Mouse (Mus musculus) intestine, embryonic 16.5 days (tissue): ENCODE results near the gene Gm42957. TPM values are rescaled to one million over a fixed set of nuclear protein-coding genes. Genes with fewer than 3 reads are reported as not detected.
"Not testable (repeated sequence)": the region's sequence is repeated elsewhere in the genome, so short reads cannot be mapped to it uniquely, and the experiment has no call there.

Source experiments
- ATAC-seq: fragments of 200-750 bp; cut with Nextera tagmentation; 2 replicates; pipeline ENCODE4 v1.8.0; 2017; ENCODE audit warnings: moderate TSS enrichment, moderate library complexity
- H3K27ac ChIP-seq: fragments of 300-500 bp; sonication (generic); 2 replicates; pipeline ENCODE4 v1.5.1; 2014; ENCODE audit warnings: mild to moderate bottlenecking, low read length
- H3K27me3 ChIP-seq: fragments of 300-500 bp; sonication (generic); replicated peaks from 2 replicates; pipeline ENCODE4 v1.6.1; 2014; ENCODE audit warnings: low read length, control low read depth, mixed read lengths; ENCODE audit not compliant: control insufficient read depth, insufficient read depth
- H3K36me3 ChIP-seq: fragments of 300-500 bp; sonication (generic); 2 replicates; pipeline ENCODE4 v1.6.1; 2014; ENCODE audit warnings: low read length, control low read depth; ENCODE audit not compliant: control insufficient read depth, insufficient read depth
- H3K4me1 ChIP-seq: fragments of 300-500 bp; sonication (generic); 2 replicates; pipeline ENCODE4 v1.6.1; 2014; ENCODE audit warnings: low read length, control low read depth, mixed read lengths; ENCODE audit not compliant: control insufficient read depth, insufficient read depth
- H3K4me2 ChIP-seq: fragments of 300-500 bp; sonication (generic); 2 replicates; pipeline ENCODE4 v1.6.1; 2014; ENCODE audit warnings: low read depth, low read length, control low read depth
- H3K4me3 ChIP-seq: fragments of 300-500 bp; sonication (generic); 2 replicates; pipeline ENCODE4 v1.5.1; 2014; ENCODE audit warnings: mild to moderate bottlenecking, low read length
- H3K9ac ChIP-seq: fragments of 300-500 bp; sonication (generic); 2 replicates; pipeline ENCODE4 v1.6.1; 2014; ENCODE audit warnings: low read depth, low read length
- H3K9me3 ChIP-seq: fragments of 300-500 bp; sonication (generic); 2 replicates; pipeline ENCODE4 v1.6.1; 2016; ENCODE audit warnings: low read length, control low read depth; ENCODE audit not compliant: control insufficient read depth
- WGBS: fragments of 180-500 bp; shearing (Covaris S2); extraction: QIAGEN DNeasy Blood & Tissue Kit; methylation state at CpG from one replicate; pipeline ENCODE4 v1.1.7; 2014; 5-methylcytosine and 5-hydroxymethylcytosine counted together
- polyA plus RNA-seq: library from polyadenylated mRNA; unstranded; fragments of >200 nt; fragmentation: Nextera tagmentation; extraction: Ambion mirVana; gene quantifications from 2 replicates; pipeline ENCODE4 v1.2.1, GENCODE M21; 2015

Gene Gm42957
- polyA plus RNA-seq, 1 experiment from 2014 or later = 0.11 TPM

- Histone ChIP-seq H3K36me3 (no peaks in the 10 kb centered on the region), H3K4me3 (no peak overlapping the region), H3K9me3 (no peaks in the 10 kb centered on the region), H3K9ac (no peak overlapping the region), H3K27ac (no peak overlapping the region), H3K27me3 (peaks cover 4% of the 10 kb centered on the region; the same call in 1 of the 2 replicates), H3K4me1 (peaks cover 8% of the 10 kb centered on the region), H3K4me2 (no peak overlapping the region)
- 31% methylated on average over 5 of the region's 5 CpGs for WGBS
- peak; percentile 84 for ATAC-seq
These were observed 43.9 kb downstream of the Gm42957 start for GRCm38 (mm10) chr3:96679159-96679674.

DNA sequence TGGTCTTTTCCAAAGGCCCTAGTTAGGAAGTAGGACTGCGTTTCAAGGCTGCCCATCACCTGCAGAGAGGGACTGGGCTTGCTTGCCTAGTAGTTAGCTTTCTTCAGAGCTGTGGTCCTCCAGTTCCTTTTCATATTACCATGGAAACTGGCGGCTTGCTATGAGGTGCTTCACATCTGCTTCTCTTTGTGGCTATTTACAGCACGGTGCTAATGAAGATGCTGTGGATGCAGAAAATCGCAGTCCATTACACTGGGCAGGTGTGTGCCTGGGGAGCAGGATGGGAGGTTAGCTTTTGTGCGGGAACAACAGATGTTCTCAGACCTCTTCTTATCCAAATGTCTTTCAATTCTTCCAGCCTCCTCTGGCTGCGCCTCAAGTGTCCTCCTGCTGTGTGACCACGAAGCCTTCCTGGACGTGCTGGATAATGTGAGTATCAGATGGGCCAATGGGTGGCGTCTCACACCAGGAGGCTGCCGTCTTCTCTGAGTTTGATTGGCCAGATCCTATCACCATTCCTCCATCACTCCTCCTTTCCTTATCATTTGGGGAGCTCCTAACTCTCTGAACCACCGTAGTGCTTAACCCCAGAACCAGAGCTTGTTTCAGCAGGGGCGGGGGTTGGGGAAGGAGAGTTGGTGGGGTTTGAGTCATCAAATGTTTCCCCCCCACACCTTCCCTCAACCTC lies 45.1 kb downstream of the Gm42957 start:
- no peak overlapping the region for H3K9ac ChIP-seq
- no peak overlapping the region for H3K4me2 ChIP-seq
- no peaks in the 10 kb centered on the region for H3K36me3 ChIP-seq
- WGBS = 41% methylated on average over 12 of the region's 12 CpGs
- no peak for ATAC-seq
- no peak overlapping the region for H3K27ac ChIP-seq
- H3K4me3 ChIP-seq = no peak overlapping the region
- H3K9me3 ChIP-seq = no peaks in the 10 kb centered on the region
- peaks cover 4% of the 10 kb centered on the region; the same call in 1 of the 2 replicates for H3K27me3 ChIP-seq
- peaks cover 12% of the 10 kb centered on the region for H3K4me1 ChIP-seq

GRCm38 (mm10) chr3:96683496-96683895 lies 48.2 kb downstream of the Gm42957 start:
- no peak overlapping the region for H3K4me2 ChIP-seq
- no peak overlapping the region for H3K9ac ChIP-seq
- no peaks in the 10 kb centered on the region for H3K9me3 ChIP-seq
- H3K4me1 ChIP-seq = peaks cover 9% of the 10 kb centered on the region
- ATAC-seq = no peak
- WGBS = 90% methylated on average over 3 of the region's 3 CpGs
- no peak overlapping the region for H3K27ac ChIP-seq
- H3K36me3 ChIP-seq = no peaks in the 10 kb centered on the region
- no peak overlapping the region for H3K4me3 ChIP-seq
- peaks cover 4% of the 10 kb centered on the region; the same call in 1 of the 2 replicates for H3K27me3 ChIP-seq

GRCm38 (mm10) chr3:96684151-96684821 lies 49.0 kb downstream of the Gm42957 start:
- H3K27me3 ChIP-seq = peaks cover 4% of the 10 kb centered on the region; the same call in 1 of the 2 replicates
- H3K36me3 ChIP-seq = no peaks in the 10 kb centered on the region
- peak overlapping the region; percentile 33 for H3K4me3 ChIP-seq

DNA sequence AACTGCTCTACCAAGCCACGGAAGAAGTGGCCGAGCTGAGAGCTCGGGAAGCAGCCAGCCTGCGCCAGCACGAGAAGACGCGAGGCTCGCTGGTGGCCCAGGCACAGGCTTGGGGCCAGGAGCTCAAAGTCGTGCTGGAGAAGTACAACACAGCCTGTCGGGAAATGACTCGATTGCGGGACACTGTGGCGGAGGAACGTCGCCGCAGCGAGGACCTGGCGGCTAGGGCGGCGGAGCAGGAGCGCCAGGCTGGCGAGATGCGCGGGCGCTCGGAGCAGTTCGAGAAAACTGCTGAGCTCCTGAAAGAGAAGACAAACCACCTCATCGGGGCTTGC lies 49.5 kb downstream of the Gm42957 start:
- Histone ChIP-seq H3K4me3 (peak overlapping the region; percentile 33), H3K27ac (no peak overlapping the region), H3K9me3 (no peaks in the 10 kb centered on the region), H3K27me3 (peaks cover 4% of the 10 kb centered on the region; the same call in 1 of the 2 replicates), H3K36me3 (no peaks in the 10 kb centered on the region), H3K4me1 (peaks cover 9% of the 10 kb centered on the region), H3K4me2 (peak overlapping the region; percentile 54), H3K9ac (peak overlapping the region; percentile 55)
- ATAC-seq = no peak
- WGBS = 26% methylated on average over 28 of the region's 28 CpGs

More at GRCm38 (mm10) chr3:96684151-96684821, 49.0 kb downstream of the Gm42957 start:
- Histone ChIP-seq H3K4me2 (peak overlapping the region; percentile 54), H3K27ac (no peak overlapping the region), H3K9ac (peak overlapping the region; percentile 55), H3K9me3 (no peaks in the 10 kb centered on the region), H3K4me1 (peaks cover 9% of the 10 kb centered on the region)
- ATAC-seq = no peak
- WGBS = 50% methylated on average over 17 of the region's 17 CpGs

- not testable (repeated sequence) for H3K27ac ChIP-seq, H3K9ac ChIP-seq, H3K27me3 ChIP-seq, H3K4me1 ChIP-seq, H3K4me3 ChIP-seq, H3K36me3 ChIP-seq, H3K9me3 ChIP-seq, ATAC-seq, H3K4me2 ChIP-seq
- WGBS = 94% methylated on average over 5 of the region's 5 CpGs
These were observed 50.8 kb downstream of the Gm42957 start for GRCm38 (mm10) chr3:96686057-96686456.

GRCm38 (mm10) chr3:96688854-96689253 lies 53.6 kb downstream of the Gm42957 start:
- no peak overlapping the region for H3K4me3 ChIP-seq
- no peak for ATAC-seq
- WGBS = 76% methylated on average over 11 of the region's 11 CpGs
- no peak overlapping the region for H3K27ac ChIP-seq
- H3K4me1 ChIP-seq = peaks cover 9% of the 10 kb centered on the region
- no peak overlapping the region for H3K4me2 ChIP-seq
- peaks cover 1% of the 10 kb centered on the region; the same call in 1 of the 2 replicates for H3K27me3 ChIP-seq
- H3K9me3 ChIP-seq = no peaks in the 10 kb centered on the region
- no peaks in the 10 kb centered on the region for H3K36me3 ChIP-seq
- H3K9ac ChIP-seq = no peak overlapping the region

- Histone ChIP-seq H3K36me3 (no peaks in the 10 kb centered on the region), H3K4me1 (no peaks in the 10 kb centered on the region), H3K4me3 (no peak overlapping the region), H3K27me3 (no peaks in the 10 kb centered on the region), H3K4me2 (no peak overlapping the region), H3K27ac (no peak overlapping the region), H3K9ac (no peak overlapping the region), H3K9me3 (no peaks in the 10 kb centered on the region)
- 57% methylated on average over 3 of the region's 3 CpGs for WGBS
- no peak for ATAC-seq
These were observed 55.0 kb downstream of the Gm42957 start for GRCm38 (mm10) chr3:96690298-96690697.

DNA sequence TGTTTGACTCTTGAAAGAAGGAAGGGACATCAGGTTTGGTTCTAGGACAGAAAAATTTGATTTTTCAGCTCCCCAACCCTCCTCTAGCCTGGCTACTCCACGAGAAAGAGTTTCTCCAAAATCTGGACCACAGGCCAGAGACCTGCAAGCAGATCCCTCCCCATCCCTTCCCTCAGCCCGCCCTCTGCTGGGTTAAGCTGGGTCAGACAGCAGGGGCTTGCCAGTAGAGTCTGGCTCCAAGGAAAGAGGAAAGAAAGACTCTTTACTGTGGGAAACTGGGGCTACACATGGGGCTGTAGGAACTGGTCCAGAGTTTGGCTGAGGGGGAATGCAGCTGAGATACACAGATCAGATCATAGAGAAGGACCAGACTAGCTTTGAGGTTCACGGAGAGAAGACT lies 57.2 kb downstream of the Gm42957 start:
- no peak for ATAC-seq
- Histone ChIP-seq H3K27ac (no peak overlapping the region), H3K4me2 (no peak overlapping the region), H3K36me3 (no peaks in the 10 kb centered on the region), H3K27me3 (no peaks in the 10 kb centered on the region), H3K4me3 (no peak overlapping the region), H3K4me1 (peaks cover 4% of the 10 kb centered on the region), H3K9ac (no peak overlapping the region), H3K9me3 (no peaks in the 10 kb centered on the region)
- 26% methylated on average over 3 of the region's 3 CpGs for WGBS
